Mouse (Mus musculus) spleen, adult 2 months (tissue): ENCODE data around the gene Rexo5.

Experiments
- CTCF ChIP-seq: fragments of 200-500 bp; IDR thresholded peaks from 2 replicates; pipeline ENCODE4 v1.5.1; 2011; ENCODE audit warnings: mild to moderate bottlenecking, inconsistent platforms; ENCODE audit not compliant: insufficient read depth, insufficient read length, insufficient replicate concordance; ENCODE audit errors: extremely low read depth
- POLR2A ChIP-seq: fragments of 200-500 bp; IDR thresholded peaks from 2 replicates; pipeline ENCODE4 v1.6.1; 2011; ENCODE audit warnings: low read depth, low read length, inconsistent platforms

DNA sequence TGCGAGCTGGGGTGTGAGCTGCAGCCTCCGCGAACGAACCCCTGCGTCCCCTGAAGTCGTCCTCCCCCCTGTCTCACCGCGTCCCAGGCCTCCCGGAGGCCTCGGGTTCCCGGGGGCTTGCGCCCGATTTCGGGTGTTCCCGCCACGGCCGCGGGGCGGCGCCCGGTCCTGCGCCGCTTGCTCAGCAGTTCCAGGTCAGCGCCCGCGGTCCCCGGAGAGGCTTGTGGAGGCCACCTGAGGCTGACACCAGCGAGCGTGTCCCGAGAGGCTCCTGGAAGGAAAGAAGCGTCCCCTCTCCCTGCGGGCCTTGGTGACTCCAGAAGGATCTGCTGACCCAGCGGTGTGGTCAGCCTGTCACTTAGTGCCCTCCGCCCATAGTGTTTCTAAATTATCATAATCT, 49.5 kb upstream of the Rexo5 start:
- TF ChIP-seq POLR2A: no peak
- TF ChIP-seq CTCF: no peak
